Mouse (Mus musculus): Measurements from ENCODE around the gene Osbpl5. TPM values are rescaled to one million over a fixed set of nuclear protein-coding genes. Genes with fewer than 3 reads are reported as not detected.
"Not testable (repeated sequence)": the region's sequence is repeated elsewhere in the genome, so short reads cannot be mapped to it uniquely, and the experiment has no call there.

Osbpl5 gene
- polyA plus RNA-seq, 1 experiment from 2014 or later: 43.8 TPM

DNA sequence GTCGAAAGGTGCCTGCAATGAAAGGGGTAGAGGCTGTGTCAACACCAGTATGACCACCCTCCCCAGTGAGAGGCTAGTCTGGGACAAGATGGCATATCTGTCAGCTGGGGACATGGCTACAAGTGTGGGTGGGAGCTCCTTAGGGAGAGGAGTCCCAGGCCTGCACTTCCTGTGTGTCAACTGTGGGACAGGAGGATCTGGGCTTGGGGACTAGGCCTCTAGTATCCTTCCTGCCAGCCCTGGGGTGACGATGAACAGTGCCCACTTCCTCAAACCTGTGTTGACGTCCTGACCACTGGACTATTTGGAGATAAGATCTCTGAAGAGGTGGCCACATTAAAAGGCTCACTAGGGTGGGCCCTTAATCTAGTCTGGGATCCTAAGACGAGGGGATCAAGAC is 66.8 kb downstream of the Osbpl5 start:
- Histone ChIP-seq H3K9ac (no peak overlapping the region), H3K4me2 (replicated peaks) (no peak overlapping the region), H3K27ac (no peak overlapping the region), H3K4me1 (no peaks in the 10 kb centered on the region), H3K36me3 (peaks cover 77% of the 10 kb centered on the region), H3K9me3 (no peaks in the 10 kb centered on the region), H3K27me3 (no peaks in the 10 kb centered on the region; the same call in 1 of the 2 replicates), H3K4me3 (no peak overlapping the region)
- WGBS: 70% methylated on average over 4 of the region's 4 CpGs
- no peak for ATAC-seq (ENCODE audit: low FRiP score, low read depth)

DNA sequence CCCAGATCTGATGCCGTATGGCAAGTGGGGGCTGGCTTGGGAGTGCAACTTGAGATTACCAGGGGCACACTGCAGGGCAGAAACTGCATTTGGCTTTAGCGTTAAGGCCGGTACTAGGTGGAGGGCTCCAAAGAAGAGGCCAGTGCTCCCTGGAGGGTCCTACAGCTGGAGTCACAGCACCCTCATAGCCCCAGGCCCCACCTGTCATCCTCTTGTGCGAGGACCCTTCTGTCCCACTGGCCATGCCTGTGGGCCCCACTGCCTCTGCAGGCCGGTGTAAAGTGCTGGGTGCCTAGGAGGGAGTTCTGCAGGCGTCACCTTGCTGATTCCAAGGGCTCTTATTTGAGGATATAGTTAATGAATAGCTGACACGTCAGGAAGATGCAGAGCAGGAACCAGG is 67.3 kb downstream of the Osbpl5 start:
- H3K4me1 ChIP-seq: no peaks in the 10 kb centered on the region
- H3K9me3 ChIP-seq: no peaks in the 10 kb centered on the region
- H3K36me3 ChIP-seq: peaks cover 72% of the 10 kb centered on the region
- no peak overlapping the region for H3K4me3 ChIP-seq
- no peak for ATAC-seq (ENCODE audit: low FRiP score, low read depth)
- no peak overlapping the region for H3K9ac ChIP-seq
- WGBS: 76% methylated on average over 7 of the region's 7 CpGs
- no peak overlapping the region for H3K4me2 ChIP-seq (replicated peaks)
- H3K27me3 ChIP-seq: no peaks in the 10 kb centered on the region; the same call in 1 of the 2 replicates
- H3K27ac ChIP-seq: no peak overlapping the region

GRCm38 (mm10) chr7:143686676-143687075 is 70.1 kb downstream of the Osbpl5 start:
- H3K4me1 ChIP-seq; H3K27me3 ChIP-seq; ATAC-seq (ENCODE audit: low FRiP score, low read depth); H3K4me3 ChIP-seq; H3K9me3 ChIP-seq; H3K9ac ChIP-seq; H3K27ac ChIP-seq; H3K4me2 ChIP-seq (replicated peaks): not testable (repeated sequence)
- H3K36me3 ChIP-seq: peaks cover 44% of the 10 kb centered on the region
- WGBS: 81% methylated on average over 3 of the region's 3 CpGs

- H3K9me3 ChIP-seq; H3K4me3 ChIP-seq; H3K4me2 ChIP-seq (replicated peaks); H3K4me1 ChIP-seq; H3K27me3 ChIP-seq; H3K27ac ChIP-seq; H3K9ac ChIP-seq: not testable (repeated sequence)
- H3K36me3 ChIP-seq: peaks cover 39% of the 10 kb centered on the region
- WGBS: 56% methylated on average over 4 of the region's 4 CpGs
- ATAC-seq (ENCODE audit: low FRiP score, low read depth): 0 out of 2 replicates have a peak, but pooled peaks have one; percentile 33
Measured at GRCm38 (mm10) chr7:143686191-143686590, 70.6 kb downstream of the Osbpl5 start.

DNA sequence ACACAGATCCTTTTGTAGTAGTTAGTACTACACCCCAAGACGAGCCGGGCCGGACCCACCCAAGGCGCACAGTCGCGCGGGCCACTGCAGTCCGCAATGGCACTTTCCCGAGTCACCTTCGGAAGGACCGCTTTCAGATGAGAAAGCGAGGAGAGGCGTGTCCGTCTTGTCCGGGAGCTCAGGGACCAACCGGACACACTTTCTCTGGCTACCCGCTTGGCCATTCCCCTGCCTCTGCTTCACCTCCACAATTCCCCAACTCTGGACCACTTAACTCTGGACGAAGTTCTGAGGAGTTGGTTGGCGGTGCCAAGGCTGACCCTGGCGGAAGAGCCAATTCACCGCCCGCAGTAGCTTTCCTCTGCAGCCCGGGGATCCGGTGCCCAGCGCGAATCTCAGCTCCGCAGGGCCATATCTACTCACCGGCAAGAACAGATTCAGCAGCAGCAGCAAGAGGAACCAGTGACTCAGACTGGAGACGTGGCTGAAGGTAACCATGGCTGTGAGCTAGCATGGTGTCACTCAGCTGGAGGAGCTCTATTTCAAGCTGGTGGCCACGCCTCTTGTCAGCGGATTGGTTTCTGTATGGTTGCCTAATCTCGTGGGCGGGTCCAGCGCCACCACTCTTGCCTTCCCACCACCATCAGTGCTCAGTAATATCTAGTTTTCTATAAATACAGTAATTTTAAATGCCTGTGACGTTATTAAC is 71.3 kb downstream of the Osbpl5 start, which contains the start of gene Tnfrsf23:
Gene Tnfrsf23 (minus strand): TSS at position 514 of the 709 bp plus-strand sequence.
- peak within 1 kb of the TSS; percentile 46 for H3K4me3 ChIP-seq
- 3% methylated on average over 35 of the region's 35 CpGs for WGBS
- peak within 1 kb of the TSS; percentile 53 for H3K9ac ChIP-seq
- no peaks in the 10 kb centered on the region for H3K4me1 ChIP-seq
- no peak within 1 kb of the TSS for H3K27ac ChIP-seq
- H3K27me3 ChIP-seq: no peaks in the 10 kb centered on the region; the same call in 1 of the 2 replicates
- no peaks in the 10 kb centered on the region for H3K9me3 ChIP-seq
- peak within 1 kb of the TSS; percentile 81 for H3K4me2 ChIP-seq (replicated peaks)
- ATAC-seq (ENCODE audit: low FRiP score, low read depth): peak; percentile 90
- H3K36me3 ChIP-seq: peaks cover 32% of the 10 kb centered on the region

DNA sequence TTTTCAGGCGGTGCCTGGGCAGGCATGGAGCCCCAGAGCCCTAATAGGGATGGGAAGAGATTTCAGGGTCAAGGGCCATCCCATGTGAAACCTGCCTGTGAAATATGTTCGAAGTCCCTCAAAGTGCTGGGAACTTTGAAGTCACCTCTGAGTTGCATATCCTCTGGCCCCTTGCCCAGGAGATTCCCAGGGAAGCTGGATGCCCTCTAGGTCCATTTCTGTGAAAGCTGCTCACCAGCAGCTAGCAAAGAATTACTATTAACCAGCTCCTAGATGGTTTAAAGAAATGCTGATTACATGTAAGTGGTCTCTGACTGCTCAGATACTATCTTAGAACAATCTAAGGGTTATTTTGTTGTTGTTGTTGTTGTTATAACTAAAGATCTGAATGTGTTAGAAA is 72.2 kb downstream of the Osbpl5 start:
- not testable (repeated sequence) for H3K27ac ChIP-seq; H3K4me2 ChIP-seq (replicated peaks); H3K4me1 ChIP-seq; H3K4me3 ChIP-seq; H3K27me3 ChIP-seq; ATAC-seq (ENCODE audit: low FRiP score, low read depth); H3K9ac ChIP-seq; H3K9me3 ChIP-seq
- 90% methylated on average over 2 of the region's 2 CpGs for WGBS
- peaks cover 23% of the 10 kb centered on the region for H3K36me3 ChIP-seq

DNA sequence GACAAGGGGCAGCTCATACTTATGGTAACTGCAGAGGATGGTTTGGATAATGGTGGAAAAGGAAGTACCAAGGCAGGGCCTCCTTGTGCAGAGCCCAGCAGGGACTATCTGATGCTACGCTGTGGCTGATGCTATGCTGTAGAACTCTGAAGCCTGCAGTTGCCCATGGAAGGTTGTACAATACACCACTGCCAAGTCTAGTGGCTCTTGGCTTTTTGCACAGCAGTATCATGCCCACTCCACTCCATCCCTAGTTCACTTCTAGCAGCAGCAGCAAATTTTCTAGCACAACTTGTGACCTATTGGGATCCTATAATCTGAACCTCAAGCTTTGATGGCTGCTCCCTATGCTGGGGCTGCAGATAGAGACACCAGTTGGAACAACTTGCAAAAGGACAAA is 75.2 kb downstream of the Osbpl5 start:
- Histone ChIP-seq H3K4me3 (no peak overlapping the region), H3K36me3 (no peaks in the 10 kb centered on the region), H3K9me3 (no peaks in the 10 kb centered on the region), H3K9ac (no peak overlapping the region), H3K27ac (no peak overlapping the region), H3K4me2 (replicated peaks) (no peak overlapping the region), H3K27me3 (no peaks in the 10 kb centered on the region; the same call in 1 of the 2 replicates), H3K4me1 (no peaks in the 10 kb centered on the region)
- WGBS: 88% methylated on average over 1 of the region's 1 CpGs
- no peak for ATAC-seq (ENCODE audit: low FRiP score, low read depth)

- not testable (repeated sequence) for H3K36me3 ChIP-seq
Measured at GRCm38 (mm10) chr7:143680836-143681235, 75.9 kb downstream of the Osbpl5 start.

DNA sequence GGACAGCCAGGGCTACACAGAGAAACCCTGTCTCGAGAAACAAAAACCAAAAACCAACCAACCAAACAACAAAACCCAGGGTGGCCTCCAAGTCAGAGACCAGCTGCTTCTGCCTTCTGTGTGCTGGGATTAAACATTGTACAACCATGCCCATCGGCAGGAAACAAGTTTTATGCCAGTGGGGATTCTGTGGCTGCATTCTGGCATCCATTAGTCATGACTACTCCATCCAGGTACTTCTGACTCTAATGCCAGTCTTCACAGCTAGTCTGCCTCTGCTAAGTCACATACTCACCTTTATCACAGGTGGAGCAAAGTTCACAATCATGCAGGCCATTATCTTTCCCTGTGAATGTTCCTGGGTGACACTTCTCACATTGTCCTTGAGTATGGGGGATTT is 77.1 kb downstream of the Osbpl5 start:
- not testable (repeated sequence) for H3K4me1 ChIP-seq; H3K9ac ChIP-seq; H3K27ac ChIP-seq; H3K4me3 ChIP-seq; H3K9me3 ChIP-seq; H3K36me3 ChIP-seq; H3K4me2 ChIP-seq (replicated peaks); H3K27me3 ChIP-seq; ATAC-seq (ENCODE audit: low FRiP score, low read depth)
- WGBS: 78% methylated on average over 2 of the region's 2 CpGs

More at GRCm38 (mm10) chr7:143680836-143681235, 75.9 kb downstream of the Osbpl5 start:
- H3K27ac ChIP-seq; H3K27me3 ChIP-seq; H3K9me3 ChIP-seq; H3K4me3 ChIP-seq; ATAC-seq (ENCODE audit: low FRiP score, low read depth); H3K4me2 ChIP-seq (replicated peaks); H3K9ac ChIP-seq; H3K4me1 ChIP-seq: not testable (repeated sequence)
- WGBS: 56% methylated on average over 2 of the region's 2 CpGs

GRCm38 (mm10) chr7:143666427-143667311 is 90.1 kb downstream of the Osbpl5 start:
- no peak for ATAC-seq (ENCODE audit: low FRiP score, low read depth)
- Histone ChIP-seq H3K4me2 (replicated peaks) (no peak overlapping the region), H3K9me3 (no peaks in the 10 kb centered on the region; the same call in 1 of the 2 replicates), H3K4me1 (no peaks in the 10 kb centered on the region), H3K4me3 (no peak overlapping the region), H3K27ac (no peak overlapping the region), H3K9ac (no peak overlapping the region), H3K36me3 (no peaks in the 10 kb centered on the region), H3K27me3 (no peaks in the 10 kb centered on the region)

GRCm38 (mm10) chr7:143663470-143663869 is 93.3 kb downstream of the Osbpl5 start:
- H3K9me3 ChIP-seq: no peaks in the 10 kb centered on the region; the same call in 1 of the 2 replicates
- H3K4me2 ChIP-seq (replicated peaks): no peak overlapping the region
- no peaks in the 10 kb centered on the region for H3K36me3 ChIP-seq
- no peak for ATAC-seq (ENCODE audit: low FRiP score, low read depth)
- 81% methylated on average over 2 of the region's 2 CpGs for WGBS
- no peaks in the 10 kb centered on the region for H3K4me1 ChIP-seq
- no peak overlapping the region for H3K4me3 ChIP-seq
- H3K27me3 ChIP-seq: no peaks in the 10 kb centered on the region
- H3K27ac ChIP-seq: no peak overlapping the region
- no peak overlapping the region for H3K9ac ChIP-seq

GRCm38 (mm10) chr7:143660797-143661196 is 96.0 kb downstream of the Osbpl5 start:
- H3K9ac ChIP-seq: no peak overlapping the region
- no peaks in the 10 kb centered on the region for H3K27me3 ChIP-seq
- no peaks in the 10 kb centered on the region for H3K36me3 ChIP-seq
- no peaks in the 10 kb centered on the region for H3K4me1 ChIP-seq
- H3K4me3 ChIP-seq: no peak overlapping the region
- H3K4me2 ChIP-seq (replicated peaks): no peak overlapping the region
- no peak for ATAC-seq (ENCODE audit: low FRiP score, low read depth)
- no peaks in the 10 kb centered on the region; the same call in 1 of the 2 replicates for H3K9me3 ChIP-seq
- H3K27ac ChIP-seq: no peak overlapping the region
